Mouse (Mus musculus): ENCODE data around the gene Wnt11. TPM values are rescaled to one million over a fixed set of nuclear protein-coding genes. Genes with fewer than 3 reads are reported as not detected.

Gene Wnt11
- polyA plus RNA-seq, 1 experiment from 2014 or later = 7.0 TPM

DNA sequence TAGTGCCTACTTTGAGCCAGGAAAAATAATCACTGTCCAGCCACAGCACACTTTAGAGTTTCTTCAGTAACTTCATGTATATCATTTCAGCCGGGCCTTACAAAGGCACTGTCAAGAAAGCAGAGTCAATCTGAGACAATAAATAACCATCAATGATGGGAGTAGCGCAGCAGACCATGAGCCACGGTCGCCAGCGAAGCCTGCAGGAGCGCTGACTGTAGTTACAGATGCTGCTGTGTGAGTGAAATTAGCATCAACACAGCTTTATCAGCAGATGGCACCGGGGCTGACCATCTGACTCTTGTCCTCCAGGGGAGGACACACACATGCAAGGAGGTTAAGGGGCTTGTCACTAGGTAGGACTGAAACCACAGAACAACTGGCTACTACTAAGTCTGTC, 54.3 kb downstream of the Wnt11 start:
- ATAC-seq (replicated peaks; ENCODE audit: insufficient number of reproducible peaks, insufficient read depth, low FRiP score, low read depth) = no peak
- no peak overlapping the region for H3K4me3 ChIP-seq
- H3K27me3 ChIP-seq = no peaks in the 10 kb centered on the region
- H3K4me2 ChIP-seq = no peak overlapping the region
- peaks cover 2% of the 10 kb centered on the region; the same call in 1 of the 2 replicates for H3K4me1 ChIP-seq (replicated peaks)
- no peak overlapping the region for H3K27ac ChIP-seq
- H3K9ac ChIP-seq = no peak overlapping the region
- H3K36me3 ChIP-seq = no peaks in the 10 kb centered on the region; the same call in 1 of the 2 replicates
- WGBS = 72% methylated on average over 7 of the region's 7 CpGs
- H3K9me3 ChIP-seq (replicated peaks) = no peaks in the 10 kb centered on the region

- Histone ChIP-seq H3K9me3 (replicated peaks) (no peaks in the 10 kb centered on the region), H3K27ac (no peak overlapping the region), H3K9ac (no peak overlapping the region), H3K4me3 (no peak overlapping the region), H3K36me3 (no peaks in the 10 kb centered on the region; the same call in 1 of the 2 replicates), H3K4me2 (no peak overlapping the region), H3K27me3 (no peaks in the 10 kb centered on the region), H3K4me1 (replicated peaks) (peaks cover 28% of the 10 kb centered on the region)
- WGBS = 90% methylated on average over 5 of the region's 5 CpGs
- ATAC-seq (replicated peaks; ENCODE audit: insufficient number of reproducible peaks, insufficient read depth, low FRiP score, low read depth) = no peak
These were observed 58.2 kb downstream of the Wnt11 start for GRCm38 (mm10) chr7:98893144-98893543.

DNA sequence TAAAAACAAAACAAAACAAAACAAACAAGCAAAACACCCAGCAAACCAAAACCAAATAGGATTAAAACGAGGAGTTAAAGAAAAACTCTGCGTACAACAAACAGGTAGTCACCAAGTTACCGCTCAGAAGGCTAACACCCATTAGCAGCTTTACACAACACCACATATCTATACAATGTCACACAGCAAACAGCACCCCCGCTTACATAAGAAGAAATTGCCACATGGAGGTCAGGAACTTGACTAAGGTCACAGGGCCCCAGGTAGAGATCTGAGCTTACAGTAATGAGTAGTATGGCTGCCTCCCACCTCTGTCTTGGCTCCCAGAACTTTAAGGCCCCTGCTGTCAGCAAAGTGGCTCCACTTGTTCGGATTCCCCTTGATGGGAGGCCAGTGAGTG, 59.4 kb downstream of the Wnt11 start:
- H3K27ac ChIP-seq = no peak overlapping the region
- ATAC-seq (replicated peaks; ENCODE audit: insufficient number of reproducible peaks, insufficient read depth, low FRiP score, low read depth) = no peak
- H3K9me3 ChIP-seq (replicated peaks) = no peaks in the 10 kb centered on the region
- H3K4me2 ChIP-seq = no peak overlapping the region
- no peaks in the 10 kb centered on the region for H3K36me3 ChIP-seq
- WGBS = 85% methylated on average over 5 of the region's 5 CpGs
- no peak overlapping the region for H3K9ac ChIP-seq
- no peak overlapping the region for H3K4me3 ChIP-seq
- H3K27me3 ChIP-seq = no peaks in the 10 kb centered on the region
- H3K4me1 ChIP-seq (replicated peaks) = peaks cover 28% of the 10 kb centered on the region

GRCm38 (mm10) chr7:98894768-98895167, 59.9 kb downstream of the Wnt11 start:
- Histone ChIP-seq H3K9ac (no peak overlapping the region), H3K36me3 (no peaks in the 10 kb centered on the region), H3K27me3 (no peaks in the 10 kb centered on the region), H3K4me1 (replicated peaks) (peaks cover 28% of the 10 kb centered on the region), H3K4me3 (no peak overlapping the region), H3K4me2 (peak overlapping the region; percentile 18; the same call in 1 of the 2 replicates), H3K9me3 (replicated peaks) (no peaks in the 10 kb centered on the region), H3K27ac (peak overlapping the region; percentile 48; the same call in 1 of the 2 replicates)
- 0 out of 2 replicates have a peak, but pooled peaks have one; percentile 16 for ATAC-seq (replicated peaks; ENCODE audit: insufficient number of reproducible peaks, insufficient read depth, low FRiP score, low read depth)
- 42% methylated on average over 5 of the region's 5 CpGs for WGBS

GRCm38 (mm10) chr7:98895501-98896095, 60.7 kb downstream of the Wnt11 start:
- ATAC-seq (replicated peaks; ENCODE audit: insufficient number of reproducible peaks, insufficient read depth, low FRiP score, low read depth) = no peak
- WGBS = 9% methylated on average over 10 of the region's 10 CpGs
- Histone ChIP-seq H3K27me3 (no peaks in the 10 kb centered on the region), H3K4me3 (no peak overlapping the region), H3K9ac (no peak overlapping the region), H3K9me3 (replicated peaks) (no peaks in the 10 kb centered on the region), H3K36me3 (no peaks in the 10 kb centered on the region), H3K27ac (peak overlapping the region; percentile 48), H3K4me1 (replicated peaks) (peaks cover 34% of the 10 kb centered on the region), H3K4me2 (peak overlapping the region; percentile 18; the same call in 1 of the 2 replicates)

- peaks cover 34% of the 10 kb centered on the region for H3K4me1 ChIP-seq (replicated peaks)
These were observed 62.4 kb downstream of the Wnt11 start for GRCm38 (mm10) chr7:98897323-98897722.

GRCm38 (mm10) chr7:98899815-98900214, 64.9 kb downstream of the Wnt11 start:
- H3K9ac ChIP-seq = no peak overlapping the region
- H3K4me1 ChIP-seq (replicated peaks) = peaks cover 30% of the 10 kb centered on the region
- H3K9me3 ChIP-seq (replicated peaks) = no peaks in the 10 kb centered on the region
- H3K4me3 ChIP-seq = no peak overlapping the region
- no peak overlapping the region for H3K4me2 ChIP-seq
- ATAC-seq (replicated peaks; ENCODE audit: insufficient number of reproducible peaks, insufficient read depth, low FRiP score, low read depth) = peak; percentile 29; the same call in 1 of the 2 replicates
- no peaks in the 10 kb centered on the region for H3K36me3 ChIP-seq
- WGBS = 59% methylated on average over 4 of the region's 4 CpGs
- H3K27me3 ChIP-seq = no peaks in the 10 kb centered on the region
- peak overlapping the region; percentile 37 for H3K27ac ChIP-seq

More at GRCm38 (mm10) chr7:98897323-98897722, 62.4 kb downstream of the Wnt11 start:
- H3K4me3 ChIP-seq = no peak overlapping the region
- no peak overlapping the region for H3K9ac ChIP-seq
- no peak overlapping the region for H3K27ac ChIP-seq
- WGBS = 88% methylated on average over 8 of the region's 8 CpGs
- no peak for ATAC-seq (replicated peaks; ENCODE audit: insufficient number of reproducible peaks, insufficient read depth, low FRiP score, low read depth)
- no peaks in the 10 kb centered on the region for H3K9me3 ChIP-seq (replicated peaks)
- no peaks in the 10 kb centered on the region for H3K27me3 ChIP-seq
- no peaks in the 10 kb centered on the region for H3K36me3 ChIP-seq
- H3K4me2 ChIP-seq = no peak overlapping the region

DNA sequence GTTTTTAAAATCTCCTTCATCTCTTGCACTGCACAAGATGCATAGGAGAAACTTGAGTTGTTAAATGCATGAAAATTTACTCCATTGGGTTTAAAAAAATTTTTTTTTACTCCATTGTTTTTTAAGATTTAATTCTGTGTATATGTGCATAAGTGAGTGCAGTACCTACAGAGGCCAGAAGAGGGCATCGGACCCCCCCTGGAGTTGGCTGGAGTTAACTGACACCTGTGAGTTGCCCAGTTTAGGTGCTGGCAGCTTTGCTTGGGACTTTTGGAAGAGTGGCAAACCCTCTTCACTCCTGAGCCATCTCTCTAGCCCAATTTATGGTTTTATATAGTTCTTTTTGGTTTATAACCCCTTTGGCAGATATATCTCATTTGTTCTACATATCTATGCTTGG, 66.2 kb downstream of the Wnt11 start:
- Histone ChIP-seq H3K4me2 (no peak overlapping the region), H3K4me3 (no peak overlapping the region), H3K9ac (no peak overlapping the region), H3K9me3 (replicated peaks) (no peaks in the 10 kb centered on the region), H3K4me1 (replicated peaks) (peaks cover 25% of the 10 kb centered on the region), H3K27ac (no peak overlapping the region), H3K27me3 (no peaks in the 10 kb centered on the region), H3K36me3 (no peaks in the 10 kb centered on the region)
- ATAC-seq (replicated peaks; ENCODE audit: insufficient number of reproducible peaks, insufficient read depth, low FRiP score, low read depth) = no peak
- 94% methylated on average over 1 of the region's 1 CpGs for WGBS

DNA sequence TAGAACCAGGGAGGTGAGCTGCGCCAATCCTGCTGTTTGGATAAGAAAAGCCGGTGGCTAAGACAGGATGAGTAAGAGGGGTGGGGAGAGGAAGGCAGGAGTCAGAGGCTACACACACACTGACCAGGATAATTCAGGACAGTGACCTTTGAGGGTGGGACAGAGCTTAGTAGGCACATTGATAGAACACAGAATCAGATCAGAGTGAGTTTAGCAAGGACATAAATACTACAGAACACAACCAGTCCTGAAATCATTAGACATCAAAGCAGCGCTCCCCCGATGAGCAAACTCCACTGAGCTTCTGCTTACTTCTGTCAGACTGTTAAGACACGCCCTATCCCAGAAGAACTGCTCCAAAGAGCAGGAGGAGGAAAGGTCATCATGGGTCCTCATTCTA, 69.0 kb downstream of the Wnt11 start:
- Histone ChIP-seq H3K4me1 (replicated peaks) (peaks cover 19% of the 10 kb centered on the region; the same call in 1 of the 2 replicates), H3K9me3 (replicated peaks) (no peaks in the 10 kb centered on the region), H3K4me2 (no peak overlapping the region), H3K9ac (no peak overlapping the region), H3K27me3 (no peaks in the 10 kb centered on the region), H3K36me3 (no peaks in the 10 kb centered on the region), H3K4me3 (no peak overlapping the region), H3K27ac (no peak overlapping the region)
- no peak for ATAC-seq (replicated peaks; ENCODE audit: insufficient number of reproducible peaks, insufficient read depth, low FRiP score, low read depth)
- 63% methylated on average over 5 of the region's 5 CpGs for WGBS

Other genes starting within 250 kb of the Wnt11 start
- 20.2 and 23.1 TPM in 2 replicates for gene Emsy, start 178.3 kb upstream of the Wnt11 start, polyA plus RNA-seq (2015; fragmentation: Nextera tagmentation; extraction: Ambion mirVana)
- 35.6 and 37.4 TPM in 2 replicates for gene Thap12, start 132.0 kb upstream of the Wnt11 start, polyA plus RNA-seq (2015; fragmentation: Nextera tagmentation; extraction: Ambion mirVana)